Mouse (Mus musculus) erythroblast, embryonic 14.5 days (primary cell): Measurements from ENCODE around the gene Cnp.

Experiments used
- GATA1 ChIP-seq: IDR thresholded peaks from 2 replicates; pipeline ENCODE4 v1.6.1; 2012; ENCODE audit warnings: low read length, inconsistent platforms, mixed read lengths
- TAL1 ChIP-seq: IDR thresholded peaks from 3 replicates; pipeline ENCODE4 v1.6.1; 2012; ENCODE audit warnings: low read length, inconsistent platforms, mixed read lengths

DNA sequence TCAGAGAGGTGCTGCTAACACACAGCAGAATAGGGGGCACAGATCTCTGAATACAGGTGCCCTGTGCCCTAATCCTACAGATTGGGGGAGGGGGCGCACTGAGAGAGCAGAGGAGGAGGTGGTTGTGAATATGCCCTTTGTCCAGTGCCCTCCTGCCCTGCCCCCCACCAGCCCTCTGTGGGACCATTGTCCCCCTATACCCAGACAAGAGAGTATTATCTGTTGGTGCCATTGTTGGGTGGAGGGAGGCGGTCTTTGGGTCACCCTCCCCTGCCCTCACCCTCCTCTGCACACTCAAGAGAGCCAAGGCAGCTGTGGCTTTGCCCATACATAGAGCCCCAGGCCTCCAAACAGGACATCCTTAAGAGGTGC lies 766 bp downstream of the Cnp start:
- TF ChIP-seq GATA1 = no peak
- TF ChIP-seq TAL1 = no peak
